Mouse (Mus musculus) ES-Bruce4 (cell line): Measurements from ENCODE around the gene Slbp. TPM values are rescaled to one million over a fixed set of nuclear protein-coding genes. Genes with fewer than 3 reads are reported as not detected.

Experiments used
- H3K27ac ChIP-seq: 2 replicates; pipeline ENCODE4 v1.5.1; 2012; ENCODE audit warnings: low read length, inconsistent platforms; ENCODE audit not compliant: insufficient read depth
- H3K27me3 ChIP-seq: 2 replicates; pipeline ENCODE4 v1.6.1; 2012; ENCODE audit warnings: mild to moderate bottlenecking, low read length, inconsistent platforms; ENCODE audit not compliant: control insufficient read depth, poor library complexity, insufficient read depth, severe bottlenecking
- H3K36me3 ChIP-seq: 2 replicates; pipeline ENCODE4 v1.6.1; 2012; ENCODE audit warnings: inconsistent platforms, mild to moderate bottlenecking, low read length, moderate library complexity; ENCODE audit not compliant: control insufficient read depth, poor library complexity, insufficient read depth, severe bottlenecking
- H3K4me1 ChIP-seq: one replicate; pipeline ENCODE4 v1.8.1; 2011; ENCODE audit warnings: low read length; ENCODE audit not compliant: control insufficient read depth, insufficient read depth
- H3K4me3 ChIP-seq: 2 replicates; pipeline ENCODE4 v1.5.1; 2011; ENCODE audit warnings: low read depth, mild to moderate bottlenecking, low read length
- H3K9ac ChIP-seq: 2 replicates; pipeline ENCODE4 v1.6.1; 2012; ENCODE audit warnings: low read depth, mild to moderate bottlenecking, inconsistent platforms; ENCODE audit not compliant: poor library complexity, severe bottlenecking
- H3K9me3 ChIP-seq: replicated peaks from 2 replicates; pipeline ENCODE4 v1.6.1; 2012; ENCODE audit warnings: mild to moderate bottlenecking, low read length, inconsistent platforms; ENCODE audit not compliant: control insufficient read depth, poor library complexity, insufficient read depth, severe bottlenecking
- CTCF ChIP-seq: IDR thresholded peaks from one replicate; pipeline ENCODE4 v1.8.1; 2011; ENCODE audit warnings: low read depth, low read length
- EP300 ChIP-seq: IDR thresholded peaks from 2 replicates; pipeline ENCODE4 v1.6.1; 2011; ENCODE audit warnings: low read depth, low read length; ENCODE audit not compliant: insufficient read depth
- POLR2A ChIP-seq: IDR thresholded peaks from one replicate; pipeline ENCODE4 v1.8.1; 2011; ENCODE audit warnings: low read length; ENCODE audit not compliant: insufficient read depth
- polyA plus RNA-seq: library from polyadenylated mRNA; stranded (reverse); fragments of >200 nt; gene quantifications from 2 replicates; pipeline ENCODE4 v1.2.4, GENCODE M21; 2011; ENCODE audit warnings: low read depth; ENCODE audit not compliant: missing spikeins, insufficient read depth, insufficient read length

Slbp gene
- polyA plus RNA-seq, 1 experiment, result 121 TPM

GRCm38 (mm10) chr5:33674439-33674838 lies 22.1 kb upstream of the Slbp start:
- H3K4me1 ChIP-seq, result no peaks in the 10 kb centered on the region
- no peak overlapping the region for H3K9ac ChIP-seq
- no peak overlapping the region for H3K27ac ChIP-seq
- H3K36me3 ChIP-seq, result peaks cover 25% of the 10 kb centered on the region
- no peaks in the 10 kb centered on the region for H3K27me3 ChIP-seq
- no peaks in the 10 kb centered on the region for H3K9me3 ChIP-seq
- TF ChIP-seq CTCF, result no peak
- no peak for TF ChIP-seq POLR2A
- no peak for TF ChIP-seq EP300
- H3K4me3 ChIP-seq, result no peak overlapping the region

- H3K4me3 ChIP-seq, result no peak overlapping the region
- H3K9ac ChIP-seq, result no peak overlapping the region
- no peaks in the 10 kb centered on the region for H3K9me3 ChIP-seq
- no peak overlapping the region for H3K27ac ChIP-seq
- H3K36me3 ChIP-seq, result peaks cover 52% of the 10 kb centered on the region
- H3K4me1 ChIP-seq, result no peaks in the 10 kb centered on the region
- H3K27me3 ChIP-seq, result no peaks in the 10 kb centered on the region
- TF ChIP-seq POLR2A, result no peak
- no peak for TF ChIP-seq EP300
These were observed 19.3 kb upstream of the Slbp start for GRCm38 (mm10) chr5:33671659-33672058.

- Histone ChIP-seq H3K4me1 (no peaks in the 10 kb centered on the region), H3K36me3 (peaks cover 71% of the 10 kb centered on the region), H3K27ac (no peak overlapping the region), H3K9me3 (no peaks in the 10 kb centered on the region), H3K9ac (no peak overlapping the region), H3K4me3 (no peak overlapping the region), H3K27me3 (no peaks in the 10 kb centered on the region)
- TF ChIP-seq EP300 (no peak), POLR2A (no peak), CTCF (no peak)
These were observed 15.8 kb upstream of the Slbp start for GRCm38 (mm10) chr5:33668223-33668622.

GRCm38 (mm10) chr5:33658664-33659050 lies 6.3 kb upstream of the Slbp start:
- H3K9ac ChIP-seq, result peak overlapping the region; percentile 87
- no peaks in the 10 kb centered on the region for H3K9me3 ChIP-seq
- TF ChIP-seq EP300 (no peak), CTCF (no peak), POLR2A (no peak)
- peak overlapping the region; percentile 59 for H3K27ac ChIP-seq
- peaks cover 16% of the 10 kb centered on the region for H3K36me3 ChIP-seq
- H3K4me3 ChIP-seq, result peak overlapping the region; percentile 88
- no peaks in the 10 kb centered on the region for H3K4me1 ChIP-seq
- H3K27me3 ChIP-seq, result no peaks in the 10 kb centered on the region

- TF ChIP-seq EP300, result peak; percentile 17; the same call in 1 of the 2 replicates
- TF ChIP-seq POLR2A, result peak; percentile 88
- no peak for TF ChIP-seq CTCF
- H3K9me3 ChIP-seq, result no peaks in the 10 kb centered on the region
- H3K36me3 ChIP-seq, result peaks cover 12% of the 10 kb centered on the region
- H3K4me3 ChIP-seq, result peak within 1 kb of the TSS; percentile 97
- no peaks in the 10 kb centered on the region for H3K4me1 ChIP-seq
- peak within 1 kb of the TSS; percentile 75 for H3K27ac ChIP-seq
- peak within 1 kb of the TSS; percentile 87 for H3K9ac ChIP-seq
- H3K27me3 ChIP-seq, result no peaks in the 10 kb centered on the region
These were observed 5.7 kb upstream of the Slbp start, which contains the start of the genes Tacc3 and Tmem129 for GRCm38 (mm10) chr5:33657787-33658663. TSS of gene Tacc3 (plus strand) at chr5:33658128. TSS of gene Tmem129 (minus strand) at chr5:33658416.

- no peak for TF ChIP-seq CTCF
- TF ChIP-seq POLR2A, result no peak
- TF ChIP-seq EP300, result no peak
- peak overlapping the region; percentile 97 for H3K4me3 ChIP-seq
- H3K36me3 ChIP-seq, result peaks cover 8% of the 10 kb centered on the region
- no peak overlapping the region for H3K27ac ChIP-seq
- peak overlapping the region; percentile 87 for H3K9ac ChIP-seq
- no peaks in the 10 kb centered on the region for H3K9me3 ChIP-seq
- H3K4me1 ChIP-seq, result no peaks in the 10 kb centered on the region
- H3K27me3 ChIP-seq, result no peaks in the 10 kb centered on the region
These were observed 4.9 kb upstream of the Slbp start for GRCm38 (mm10) chr5:33657251-33657786.
